ENCODE assay signal across 14 mouse cellular contexts in genomic region chr14:87552211-87552610, GRCm38 (mm10).
"Had no signal": no experiment of that assay in that cellular context is flagged by ENCODE, and none has a peak within 500 bp of the region (broad histone marks: within the 10 kb centered on the region; RNA-seq: fewer than 3 reads in every experiment).

No protein-coding gene starts in this region.

- H3K4me1 ChIP-seq: limb, embryonic 15.5 days; liver, embryonic 12.5 days; midbrain, embryonic 15.5 days; neural tube, embryonic 12.5 days; stomach, embryonic 15.5 days had no signal

- DNase-seq: kidney, postnatal 14 days; layer of hippocampus, postnatal 36 days; lung, embryonic 14.5 days; lung, postnatal 10 days; lung, postnatal 4 days; thymus, adult 2 months; thymus, postnatal 25 days had no signal

- H3K9ac ChIP-seq: limb, embryonic 15.5 days; liver, embryonic 12.5 days; lung, embryonic 14.5 days; midbrain, embryonic 15.5 days; neural tube, embryonic 12.5 days; stomach, embryonic 15.5 days had no signal

- H3K4me2 ChIP-seq: limb, embryonic 15.5 days; liver, embryonic 12.5 days; lung, embryonic 14.5 days; midbrain, embryonic 11.5 days; midbrain, embryonic 15.5 days; neural tube, embryonic 12.5 days; stomach, embryonic 15.5 days had no signal

- H3K4me3 ChIP-seq: limb, embryonic 15.5 days; liver, embryonic 12.5 days; megakaryocyte, embryonic 14.5 days; midbrain, embryonic 15.5 days; neural tube, embryonic 12.5 days; stomach, embryonic 15.5 days had no signal

- H3K36me3 ChIP-seq: midbrain, embryonic 15.5 days; neural tube, embryonic 12.5 days; stomach, embryonic 15.5 days had no signal

- H3K27me3 ChIP-seq: limb, embryonic 15.5 days; liver, embryonic 12.5 days; megakaryocyte, embryonic 14.5 days; midbrain, embryonic 15.5 days; neural tube, embryonic 12.5 days; stomach, embryonic 15.5 days had no signal

- H3K9me3 ChIP-seq: limb, embryonic 15.5 days; liver, embryonic 12.5 days; megakaryocyte, embryonic 14.5 days; midbrain, embryonic 15.5 days; neural tube, embryonic 12.5 days; stomach, embryonic 15.5 days had no signal

- H3K27ac ChIP-seq: limb, embryonic 15.5 days; liver, embryonic 12.5 days; midbrain, embryonic 15.5 days; neural tube, embryonic 12.5 days; stomach, embryonic 15.5 days had no signal

- ATAC-seq: liver, embryonic 12.5 days; midbrain, embryonic 15.5 days had no signal
